Mouse (Mus musculus) bone marrow, adult 2 months (tissue): ENCODE measurements around the gene Arl6ip5.

ENCODE experiments used
- CTCF ChIP-seq: fragments of 200-500 bp; IDR thresholded peaks from 2 replicates; pipeline ENCODE4 v1.5.1; 2011; ENCODE audit warnings: low read length, control low read depth; ENCODE audit not compliant: control insufficient read depth, insufficient read depth
- POLR2A ChIP-seq: fragments of 200-500 bp; IDR thresholded peaks from 2 replicates; pipeline ENCODE4 v1.6.1; 2011; ENCODE audit warnings: low read depth, mild to moderate bottlenecking, control low read depth, low read length, borderline replicate concordance; ENCODE audit not compliant: control insufficient read depth

DNA sequence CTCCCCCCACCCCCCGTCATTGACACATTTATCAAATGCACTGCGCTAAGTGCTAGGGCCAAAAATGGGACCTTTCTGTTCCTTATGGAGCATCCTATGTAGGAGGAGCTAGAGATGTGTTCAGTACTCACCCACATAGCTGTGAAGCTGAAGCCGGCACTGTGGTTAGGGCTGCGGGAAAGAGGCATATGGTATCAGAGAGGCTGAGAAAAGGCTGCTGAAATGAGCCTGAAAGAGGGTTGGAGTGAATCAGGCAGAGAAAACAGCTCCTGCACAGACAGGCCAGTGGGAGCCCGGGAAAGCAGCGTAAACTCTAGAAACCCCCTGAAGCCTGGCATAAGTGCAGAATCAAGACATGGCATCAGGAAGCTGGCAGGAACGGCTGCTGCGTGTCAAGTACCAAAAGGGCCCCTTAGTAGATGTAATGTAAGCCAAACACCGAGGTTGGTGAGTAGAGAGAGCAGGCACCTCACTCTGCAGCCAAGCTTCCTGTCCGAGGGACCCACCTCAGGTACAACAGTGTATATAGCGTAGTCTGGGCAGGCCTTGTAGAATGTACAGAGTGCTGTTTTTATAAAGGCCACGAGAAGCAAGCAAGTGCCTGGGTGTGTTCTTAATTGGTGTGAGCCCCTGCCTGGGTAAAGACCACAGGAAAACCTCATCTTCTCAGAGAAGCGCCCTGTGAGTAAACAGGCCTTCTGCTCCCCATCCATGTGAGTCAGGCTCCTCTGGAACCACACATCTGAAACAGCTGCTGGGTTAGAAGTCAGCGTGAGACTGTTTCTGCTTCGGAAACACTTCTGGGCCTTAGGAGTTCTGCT lies 10.9 kb downstream of the Arl6ip5 start:
- TF ChIP-seq POLR2A (no peak), CTCF (no peak)
